Mouse (Mus musculus) stomach, postnatal 0 days (tissue): Measurements from ENCODE around the gene Olfr907. TPM values are rescaled to one million over a fixed set of nuclear protein-coding genes. Genes with fewer than 3 reads are reported as not detected.

Experiments
- ATAC-seq: fragments of 200-750 bp; cut with Nextera tagmentation; 2 replicates; pipeline ENCODE4 v1.8.0; 2017; ENCODE audit not compliant: low FRiP score, low TSS enrichment
- DNase-seq: peaks from one replicate; pipeline ENCODE4 v3.0.0-alpha.2; 2016; ENCODE audit warnings: low spot score
- H3K27ac ChIP-seq: fragments of 300-500 bp; sonication (generic); replicated peaks from 2 replicates; pipeline ENCODE4 v1.5.1; 2014; ENCODE audit warnings: mild to moderate bottlenecking, control low read depth
- H3K27me3 ChIP-seq: fragments of 300-500 bp; sonication (generic); 2 replicates; pipeline ENCODE4 v1.6.1; 2014; ENCODE audit warnings: low read length; ENCODE audit not compliant: control insufficient read depth, insufficient read depth
- H3K36me3 ChIP-seq: fragments of 300-500 bp; sonication (generic); 2 replicates; pipeline ENCODE4 v1.6.1; 2014; ENCODE audit warnings: low read length, mixed read lengths; ENCODE audit not compliant: control insufficient read depth, insufficient read depth
- H3K4me1 ChIP-seq: fragments of 300-500 bp; sonication (generic); replicated peaks from 2 replicates; pipeline ENCODE4 v1.6.1; 2014; ENCODE audit warnings: antibody characterized with exemption; ENCODE audit not compliant: control insufficient read depth, insufficient read depth
- H3K4me2 ChIP-seq: fragments of 300-500 bp; sonication (generic); replicated peaks from 2 replicates; pipeline ENCODE4 v1.6.1; 2014; ENCODE audit warnings: low read depth, mild to moderate bottlenecking, control low read depth, moderate library complexity
- H3K4me3 ChIP-seq: fragments of 300-500 bp; sonication (generic); 2 replicates; pipeline ENCODE4 v1.5.1; 2014; ENCODE audit warnings: low read depth, low read length, control low read depth
- H3K9ac ChIP-seq: fragments of 300-500 bp; sonication (generic); 2 replicates; pipeline ENCODE4 v1.6.1; 2014; ENCODE audit warnings: mild to moderate bottlenecking, low read length, control low read depth, mixed read lengths
- H3K9me3 ChIP-seq: fragments of 300-500 bp; sonication (generic); 2 replicates; pipeline ENCODE4 v1.6.1; 2016; ENCODE audit warnings: low read length; ENCODE audit not compliant: control insufficient read depth
- CTCF ChIP-seq: IDR thresholded peaks from 2 replicates; pipeline ENCODE4 v1.5.1; 2016; ENCODE audit warnings: antibody characterized with exemption, low read depth, mild to moderate bottlenecking, moderate library complexity
- EP300 ChIP-seq: optimal IDR thresholded peaks from 2 replicates; pipeline ENCODE3; 2016; ENCODE audit warnings: antibody characterized with exemption
- WGBS: fragments of 180-500 bp; shearing (Covaris S2); extraction: QIAGEN DNeasy Blood & Tissue Kit; methylation state at CpG from one replicate; pipeline ENCODE4 v1.1.7; 2014; 5-methylcytosine and 5-hydroxymethylcytosine counted together
- polyA plus RNA-seq: library from polyadenylated mRNA; unstranded; fragments of >200 nt; fragmentation: Nextera tagmentation; extraction: Ambion mirVana; gene quantifications from 2 replicates; pipeline ENCODE4 v1.2.1, GENCODE M21; 2015

The Olfr907 gene
- polyA plus RNA-seq, 1 experiment from 2014 or later: not detected

- H3K27me3 ChIP-seq: no peaks in the 10 kb centered on the region
- TF ChIP-seq EP300: no peak
- no peak for TF ChIP-seq CTCF
- H3K9ac ChIP-seq: no peak within 1 kb of the TSS
- no peaks in the 10 kb centered on the region for H3K36me3 ChIP-seq
- WGBS: 58% methylated on average over 1 of the region's 1 CpGs
- no peak within 1 kb of the TSS for H3K27ac ChIP-seq
- ATAC-seq (no peak), DNase-seq (no peak)
- no peaks in the 10 kb centered on the region for H3K4me1 ChIP-seq
- no peaks in the 10 kb centered on the region for H3K9me3 ChIP-seq
- H3K4me3 ChIP-seq: no peak within 1 kb of the TSS
- no peak within 1 kb of the TSS for H3K4me2 ChIP-seq
Observed at GRCm38 (mm10) chr9:38521280-38521679, 25.7 kb downstream of the Olfr907 start, which contains the start of gene Olfr911-ps1. TSS of gene Olfr911-ps1 (plus strand) at chr9:38521580.

- no peak within 1 kb of the TSS for H3K27ac ChIP-seq
- TF ChIP-seq EP300: no peak
- no peak within 1 kb of the TSS for H3K9ac ChIP-seq
- no peaks in the 10 kb centered on the region for H3K27me3 ChIP-seq
- H3K36me3 ChIP-seq: no peaks in the 10 kb centered on the region
- H3K4me2 ChIP-seq: no peak within 1 kb of the TSS
- ATAC-seq (no peak), DNase-seq (no peak)
- H3K4me3 ChIP-seq: no peak within 1 kb of the TSS
- 90% methylated on average over 2 of the region's 2 CpGs for WGBS
- no peaks in the 10 kb centered on the region for H3K9me3 ChIP-seq
- H3K4me1 ChIP-seq: no peaks in the 10 kb centered on the region
Observed at GRCm38 (mm10) chr9:38537549-38537948, 41.9 kb downstream of the Olfr907 start, which contains the start of gene Olfr910. TSS of gene Olfr910 (plus strand) at chr9:38537849.

Other genes with a start within 250 kb of the Olfr907 start
- gene Olfr143, start 243.0 kb upstream of the Olfr907 start, polyA plus RNA-seq: not detected in 2 replicates
- not detected in 2 replicates for gene Olfr895, start 227.9 kb upstream of the Olfr907 start, polyA plus RNA-seq
- not detected in 2 replicates for gene Olfr896-ps1, start 204.7 kb upstream of the Olfr907 start, polyA plus RNA-seq
- not detected in 2 replicates for gene Olfr25, start 166.7 kb upstream of the Olfr907 start, polyA plus RNA-seq
- gene Olfr898, start 147.4 kb upstream of the Olfr907 start, polyA plus RNA-seq: not detected in 2 replicates
- not detected in 2 replicates for gene Olfr250, start 128.9 kb upstream of the Olfr907 start, polyA plus RNA-seq
- gene Olfr251, start 118.7 kb upstream of the Olfr907 start, polyA plus RNA-seq: not detected in 2 replicates
- not detected in 2 replicates for gene Olfr147, start 94.1 kb upstream of the Olfr907 start, polyA plus RNA-seq
- not detected in 2 replicates for gene Olfr901, start 66.3 kb upstream of the Olfr907 start, polyA plus RNA-seq
- not detected in 2 replicates for gene Olfr902, start 48.1 kb upstream of the Olfr907 start, polyA plus RNA-seq
- not detected in 2 replicates for gene Olfr904, start 32.7 kb upstream of the Olfr907 start, polyA plus RNA-seq
- gene Olfr905, start 24.7 kb upstream of the Olfr907 start, polyA plus RNA-seq: not detected in 2 replicates
- not detected in 2 replicates for gene Olfr906, start 8.7 kb upstream of the Olfr907 start, polyA plus RNA-seq
- not detected in 2 replicates for gene Olfr911-ps1, start 25.8 kb downstream of the Olfr907 start, polyA plus RNA-seq
- not detected in 2 replicates for gene Olfr910, start 42.0 kb downstream of the Olfr907 start, polyA plus RNA-seq
- gene Olfr912, start 84.4 kb downstream of the Olfr907 start, polyA plus RNA-seq: 0.01 TPM in 1 of 2 replicates, not detected in the other
- gene Olfr913, start 97.0 kb downstream of the Olfr907 start, polyA plus RNA-seq: 0.04 TPM in 1 of 2 replicates, not detected in the other
- not detected in 2 replicates for gene Olfr914, start 109.3 kb downstream of the Olfr907 start, polyA plus RNA-seq
- gene Olfr916, start 164.1 kb downstream of the Olfr907 start, polyA plus RNA-seq: 0.02 TPM in 1 of 2 replicates, not detected in the other
- not detected in 2 replicates for gene Olfr917, start 170.0 kb downstream of the Olfr907 start, polyA plus RNA-seq
- gene Olfr918, start 178.8 kb downstream of the Olfr907 start, polyA plus RNA-seq: not detected in 2 replicates
- gene Olfr919, start 207.9 kb downstream of the Olfr907 start, polyA plus RNA-seq: not detected in 2 replicates
- gene Vwa5a, start 222.5 kb downstream of the Olfr907 start, polyA plus RNA-seq: 17.1 and 18.2 TPM in 2 replicates